Mouse (Mus musculus) activated CD4-positive, CD25-positive, alpha-beta regulatory T cell, adult 4 months (primary cell): ENCODE measurements around the gene Cp. TPM values are rescaled to one million over a fixed set of nuclear protein-coding genes. Genes with fewer than 3 reads are reported as not detected.
A peak's percentile ranks its signal among the peaks of the same experiment; 100 is the strongest.
"Not testable (repeated sequence)": the region's sequence is repeated elsewhere in the genome, so short reads cannot be mapped to it uniquely, and the experiment has no call there.

Experiments used
- ATAC-seq: one replicate; pipeline ENCODE4 v1.8.0; 2017
- polyA plus RNA-seq, 2 experiments: library from polyadenylated mRNA; unstranded; fragments of 100-300 nt; shearing (Covaris generic); gene quantifications; one replicate each; pipeline ENCODE4 v1.2.1; 2017

Gene Cp
- polyA plus RNA-seq, 2 experiments from 2014 or later, result 0.24 to 0.37 TPM

- no peak for ATAC-seq
Observed at GRCm38 (mm10) chr3:20007275-20007674, 50.4 kb downstream of the Cp start.

GRCm38 (mm10) chr3:20007759-20008158 lies 50.9 kb downstream of the Cp start:
- ATAC-seq, result no peak

- ATAC-seq, result no peak
Observed at GRCm38 (mm10) chr3:20010464-20010863, 53.6 kb downstream of the Cp start.

- ATAC-seq, result not testable (repeated sequence)
Observed at GRCm38 (mm10) chr3:20010905-20011304, 54.1 kb downstream of the Cp start.

- ATAC-seq, result no peak
Observed at GRCm38 (mm10) chr3:20014454-20014853, 57.6 kb downstream of the Cp start.

- no peak for ATAC-seq
Observed at GRCm38 (mm10) chr3:20018076-20018475, 61.2 kb downstream of the Cp start.

DNA sequence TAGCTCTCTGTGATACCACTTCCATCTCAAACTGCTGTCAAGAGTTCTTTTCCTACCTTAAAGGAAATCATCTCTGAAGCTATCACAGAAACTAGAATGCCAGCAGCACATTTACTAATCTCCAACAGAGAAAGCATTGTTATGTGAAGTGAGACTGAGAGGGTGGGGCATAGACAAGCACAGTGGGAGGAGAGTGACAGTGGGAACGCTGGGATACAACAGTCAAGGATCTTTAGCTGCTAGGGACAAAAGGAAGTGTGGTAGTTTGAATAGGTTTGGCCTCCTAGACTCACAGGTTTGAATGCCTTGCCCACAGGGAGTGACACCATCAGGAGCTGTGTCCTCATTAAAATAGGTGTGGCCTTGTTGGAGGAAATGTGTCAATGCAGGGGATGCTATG lies 67.0 kb downstream of the Cp start:
- ATAC-seq, result no peak

- no peak for ATAC-seq
Observed at GRCm38 (mm10) chr3:20026481-20026880, 69.6 kb downstream of the Cp start.

DNA sequence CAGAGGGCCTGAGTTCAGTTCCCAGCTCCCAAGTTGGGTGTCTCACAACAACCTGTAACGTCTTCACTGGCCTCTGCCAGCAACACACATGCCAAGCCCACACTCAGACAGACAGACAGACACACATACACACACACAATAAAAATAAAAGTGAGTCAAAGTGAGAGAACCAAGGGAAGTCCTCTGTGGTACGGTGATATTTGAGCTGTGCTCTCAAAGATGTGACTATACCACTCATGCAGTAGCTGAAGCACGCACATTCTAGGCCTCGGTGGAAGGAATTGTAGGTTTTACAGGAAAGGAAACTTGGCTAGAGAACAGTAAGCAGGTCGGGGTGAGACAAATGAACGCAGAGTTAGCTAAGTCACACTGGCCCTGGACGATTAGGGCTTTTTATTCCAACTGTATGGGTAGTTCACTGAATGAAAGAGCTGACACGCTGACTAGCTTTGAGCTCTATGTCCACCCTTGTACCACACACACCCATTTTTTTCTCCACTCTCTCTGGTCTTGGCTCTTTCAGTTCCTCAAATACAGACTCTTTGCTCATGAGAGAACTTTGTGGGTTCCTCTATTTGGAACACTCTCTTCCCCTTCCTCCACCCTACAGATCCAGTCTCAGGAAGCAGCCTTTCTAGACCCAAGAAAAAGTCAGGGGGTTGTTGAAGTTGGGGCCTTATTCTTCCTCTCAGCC lies 70.3 kb downstream of the Cp start:
- ATAC-seq, result no peak

GRCm38 (mm10) chr3:20027788-20028187 lies 70.9 kb downstream of the Cp start:
- ATAC-seq, result no peak

- ATAC-seq, result no peak
Observed at GRCm38 (mm10) chr3:20028640-20029039, 71.8 kb downstream of the Cp start.

GRCm38 (mm10) chr3:20030807-20031206 lies 74.0 kb downstream of the Cp start:
- no peak for ATAC-seq

GRCm38 (mm10) chr3:20033761-20034718 lies 77.2 kb downstream of the Cp start:
- no peak for ATAC-seq

DNA sequence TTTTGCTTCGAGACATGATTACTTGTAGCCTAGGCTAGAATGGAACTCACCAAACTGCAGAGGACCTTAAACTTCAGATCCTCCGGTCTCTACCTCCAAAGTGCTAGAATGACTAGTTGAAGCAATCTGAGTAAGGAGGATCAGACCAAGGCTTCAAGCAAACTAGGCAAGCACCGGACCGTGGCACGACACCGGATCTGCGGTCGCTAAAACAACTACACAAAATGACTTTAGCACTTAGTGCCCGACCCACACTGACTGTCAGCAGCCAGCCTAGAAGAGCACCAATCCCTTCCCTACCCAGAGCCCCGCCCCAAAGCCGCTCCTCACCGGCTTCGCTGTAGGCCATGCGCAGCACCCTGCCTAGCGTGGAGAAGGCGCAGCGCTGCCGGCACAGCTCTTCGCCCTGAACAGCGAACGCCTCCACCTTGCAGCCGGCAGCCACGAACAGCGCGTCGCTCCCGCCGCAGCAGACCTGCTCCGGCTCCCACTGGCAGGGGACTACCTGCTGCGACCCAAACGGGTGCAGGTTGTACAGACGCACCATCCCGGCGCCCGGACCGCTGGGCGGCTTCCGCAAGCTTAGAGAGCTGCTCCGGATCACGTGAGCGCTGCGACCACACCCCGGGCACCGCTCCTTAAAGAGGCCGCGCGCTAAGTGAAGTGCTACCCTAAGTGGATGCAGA lies 78.0 kb downstream of the Cp start, which contains the start of gene Hps3:
Hps3 (minus strand) TSS at position 597 of the 686 bp plus-strand sequence.
- ATAC-seq, result peak; percentile 96

DNA sequence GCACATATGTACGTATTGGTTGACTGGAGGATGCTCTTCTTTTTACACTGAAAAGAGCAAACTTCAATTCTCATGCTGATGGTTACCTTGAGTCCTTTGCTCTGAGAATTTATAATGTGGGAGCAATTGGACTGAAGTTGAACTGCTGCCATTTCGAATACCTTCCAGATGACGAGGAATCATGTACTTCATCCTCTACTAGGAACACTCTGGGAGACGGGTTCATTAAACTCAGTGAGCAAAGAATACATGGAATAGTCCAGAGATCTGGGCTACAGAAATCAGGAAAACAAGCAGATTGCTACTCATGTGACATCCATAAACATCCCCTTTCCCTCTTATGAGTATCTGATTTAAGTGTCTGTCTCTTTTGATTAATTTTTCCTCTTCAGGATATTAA lies 79.2 kb downstream of the Cp start:
- no peak for ATAC-seq

GRCm38 (mm10) chr3:20041461-20041860 lies 84.6 kb downstream of the Cp start:
- ATAC-seq, result not testable (repeated sequence)

- not testable (repeated sequence) for ATAC-seq
Observed at GRCm38 (mm10) chr3:20044736-20045135, 87.9 kb downstream of the Cp start.

DNA sequence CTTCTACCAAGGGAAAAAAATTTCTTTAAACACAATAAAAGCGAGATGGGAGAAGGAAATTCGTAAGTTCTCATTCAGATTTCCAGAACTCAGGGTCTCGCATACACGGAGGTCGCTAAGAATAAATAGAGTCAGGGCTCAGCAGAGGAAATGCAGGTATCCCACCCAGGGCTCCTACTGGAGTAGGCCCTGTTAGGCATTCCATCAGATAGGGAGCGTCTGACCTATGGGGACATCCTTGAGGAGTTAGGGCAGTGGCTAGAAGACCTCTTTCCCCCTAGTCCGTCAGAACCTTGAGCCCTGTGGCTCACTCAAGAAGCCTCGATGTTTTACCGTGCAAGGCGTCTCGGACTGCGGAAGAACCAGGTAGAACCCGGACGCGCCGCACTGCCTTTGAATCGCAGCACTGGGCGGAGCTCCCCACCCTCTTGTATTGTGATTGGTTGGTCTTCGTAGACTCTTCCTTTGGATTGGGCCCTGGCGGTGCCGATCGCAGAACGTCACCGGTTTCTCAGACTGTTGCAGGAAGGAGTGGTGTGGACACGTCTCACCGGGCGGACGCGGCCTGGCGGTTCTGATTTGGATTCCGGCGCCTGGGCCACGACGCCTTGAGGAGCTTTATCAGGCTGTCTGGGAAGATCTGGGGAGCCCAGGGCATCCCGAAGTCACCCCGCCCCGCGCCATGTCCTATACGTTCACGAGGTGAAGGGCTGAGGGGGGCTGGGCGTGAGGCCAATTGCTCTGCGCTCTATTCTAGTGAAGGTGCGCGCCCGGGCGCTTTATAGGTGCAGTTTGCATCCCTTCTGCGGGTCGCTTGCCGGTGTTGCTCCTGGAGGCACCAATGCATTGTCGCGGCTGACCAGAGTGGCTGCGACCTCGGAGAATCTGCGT lies 100.7 kb downstream of the Cp start, which contains the start of gene Hltf:
Hltf (plus strand) TSS at position 506 of the 891 bp plus-strand sequence.
- ATAC-seq, result peak; percentile 100

DNA sequence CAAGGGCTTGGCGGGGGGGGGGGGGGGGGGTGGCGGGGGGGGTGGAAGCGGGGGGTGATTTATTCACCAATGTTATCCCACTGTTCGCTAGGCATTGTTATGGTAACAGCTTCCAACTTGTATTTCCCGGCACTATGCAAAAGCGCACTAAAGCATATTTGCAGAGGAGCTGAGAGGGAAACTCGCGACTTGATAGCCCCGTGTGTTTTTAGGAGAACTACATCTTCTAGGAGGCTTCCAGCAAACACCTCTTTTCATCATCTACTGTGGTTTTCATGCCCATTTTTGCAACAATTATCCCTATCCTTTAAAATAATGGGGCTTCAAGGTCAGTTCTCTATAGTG lies 101.3 kb downstream of the Cp start:
- no peak for ATAC-seq
